Mouse (Mus musculus) MEL (cell line): ENCODE results near the gene Cep63. TPM values are rescaled to one million over a fixed set of nuclear protein-coding genes. Genes with fewer than 3 reads are reported as not detected.

ENCODE experiments used
- DNase-seq: peaks from one replicate; pipeline ENCODE4 v3.0.0; 2011; ENCODE audit warnings: low read depth, low spot score
- H3K27ac ChIP-seq: 2 replicates; pipeline ENCODE4 v1.5.1; 2012; ENCODE audit warnings: low read depth, mild to moderate bottlenecking, control low read depth, low read length, moderate library complexity; ENCODE audit not compliant: control insufficient read depth
- H3K27me3 ChIP-seq, 2 experiments: fragments of 150-350 bp in 1 of 2; sonication (generic) in 1 of 2; 2 replicates each; pipeline ENCODE4 v1.6.1; 2012; ENCODE audit warnings: low read length in 2 of 2, mild to moderate bottlenecking in 2 of 2, improper control_type of control experiment in 1 of 2, moderate library complexity in 1 of 2; ENCODE audit not compliant: insufficient read depth in 2 of 2, control insufficient read depth in 1 of 2
- H3K36me3 ChIP-seq, 2 experiments: 2 replicates each; pipeline ENCODE4 v1.6.1; 2012 to 2014; ENCODE audit warnings: low read length in 2 of 2, improper control_type of control experiment in 1 of 2, inconsistent platforms in 1 of 2, mild to moderate bottlenecking in 1 of 2; ENCODE audit not compliant: insufficient read depth in 2 of 2, control insufficient read depth in 1 of 2
- H3K4me1 ChIP-seq, 2 experiments: fragments of 150-350 bp in 1 of 2; sonication (generic) in 1 of 2; 2 replicates each; pipeline ENCODE4 v1.6.1; 2012; ENCODE audit warnings: low read length in 2 of 2, improper control_type of control experiment in 1 of 2, mild to moderate bottlenecking in 1 of 2; ENCODE audit not compliant: insufficient read depth in 2 of 2, control insufficient read depth in 1 of 2
- H3K4me3 ChIP-seq, 2 experiments: fragments of 150-350 bp in 1 of 2; sonication (generic) in 1 of 2; 2 replicates each; pipeline ENCODE4 v1.5.1; 2012; ENCODE audit warnings: low read depth in 2 of 2, low read length in 2 of 2, mild to moderate bottlenecking in 2 of 2, moderate library complexity in 2 of 2, control low read depth in 1 of 2, improper control_type of control experiment in 1 of 2; ENCODE audit not compliant: control insufficient read depth in 1 of 2, insufficient read depth in 1 of 2
- H3K79me2 ChIP-seq: 2 replicates; pipeline ENCODE4 v1.6.1; 2012; ENCODE audit warnings: mild to moderate bottlenecking, low read length, moderate library complexity; ENCODE audit not compliant: control insufficient read depth, poor library complexity, insufficient read depth
- H3K9ac ChIP-seq: 2 replicates; pipeline ENCODE4 v1.6.1; 2012; ENCODE audit warnings: low read depth, mild to moderate bottlenecking, control low read depth, low read length, moderate library complexity; ENCODE audit not compliant: control insufficient read depth, poor library complexity, severe bottlenecking
- H3K9me3 ChIP-seq: fragments of 150-350 bp; sonication (generic); replicated peaks from 2 replicates; pipeline ENCODE4 v1.6.1; 2012; ENCODE audit warnings: mild to moderate bottlenecking, low read length, improper control_type of control experiment, moderate library complexity; ENCODE audit not compliant: insufficient read depth
- BHLHE40 ChIP-seq: IDR thresholded peaks from 2 replicates; pipeline ENCODE4 v1.6.1; 2012; ENCODE audit warnings: low read depth, mild to moderate bottlenecking, inconsistent platforms, low read length, improper control_type of control experiment, borderline replicate concordance
- CHD1 ChIP-seq: IDR thresholded peaks from 2 replicates; pipeline ENCODE4 v1.6.1; 2012; ENCODE audit warnings: low read depth, mild to moderate bottlenecking, inconsistent platforms, low read length, improper control_type of control experiment
- CHD2 ChIP-seq: IDR thresholded peaks from 2 replicates; pipeline ENCODE4 v1.6.1; 2011; ENCODE audit warnings: low read length, improper control_type of control experiment
- CTCF ChIP-seq, 3 experiments: IDR thresholded peaks in 2 of 3; conservative IDR thresholded peaks in 1 of 3; 2 replicates each; pipeline ENCODE4 v1.5.1; 2011 to 2012; ENCODE audit warnings: low read length in 3 of 3, low read depth in 2 of 3, mild to moderate bottlenecking in 2 of 3, improper control_type of control experiment in 1 of 3, inconsistent platforms in 1 of 3, mixed read lengths in 1 of 3, moderate library complexity in 1 of 3; ENCODE audit not compliant: control insufficient read depth in 1 of 3, insufficient read depth in 1 of 3, poor library complexity in 1 of 3, severe bottlenecking in 1 of 3
- ETS1 ChIP-seq: IDR thresholded peaks from 2 replicates; pipeline ENCODE4 v1.6.1; 2012; ENCODE audit warnings: low read depth, mild to moderate bottlenecking, inconsistent platforms, low read length, improper control_type of control experiment, moderate library complexity
- GATA1 ChIP-seq: IDR thresholded peaks from 2 replicates; pipeline ENCODE4 v1.6.1; 2011; ENCODE audit warnings: low read depth, low read length, improper control_type of control experiment
- JUND ChIP-seq: IDR thresholded peaks from 2 replicates; pipeline ENCODE4 v1.6.1; 2011; ENCODE audit warnings: low read depth, mild to moderate bottlenecking, improper control_type of control experiment, low read length
- MAFK ChIP-seq: IDR thresholded peaks from 2 replicates; pipeline ENCODE4 v1.6.1; 2011; ENCODE audit warnings: low read depth, mild to moderate bottlenecking, low read length, improper control_type of control experiment, borderline replicate concordance
- MAX ChIP-seq: IDR thresholded peaks from 2 replicates; pipeline ENCODE4 v1.6.1; 2011; ENCODE audit warnings: low read length, improper control_type of control experiment
- MAZ ChIP-seq: IDR thresholded peaks from 2 replicates; pipeline ENCODE4 v1.6.1; 2012; ENCODE audit warnings: low read depth, mild to moderate bottlenecking, inconsistent platforms, low read length, improper control_type of control experiment
- MEF2A ChIP-seq: IDR thresholded peaks from 2 replicates; pipeline ENCODE4 v1.6.1; 2014; ENCODE audit warnings: low read depth, mild to moderate bottlenecking, inconsistent platforms, low read length, improper control_type of control experiment; ENCODE audit not compliant: poor library complexity, insufficient replicate concordance, severe bottlenecking; ENCODE audit errors: extremely low read depth
- MXI1 ChIP-seq: IDR thresholded peaks from 2 replicates; pipeline ENCODE4 v1.6.1; 2011; ENCODE audit warnings: mild to moderate bottlenecking, low read depth, low read length, improper control_type of control experiment
- MYB ChIP-seq: IDR thresholded peaks from 2 replicates; pipeline ENCODE4 v1.6.1; 2011; ENCODE audit warnings: mild to moderate bottlenecking, low read depth, low read length, improper control_type of control experiment
- NELFE ChIP-seq: IDR thresholded peaks from 2 replicates; pipeline ENCODE4 v1.6.1; 2011; ENCODE audit warnings: low read depth, low read length, improper control_type of control experiment
- RAD21 ChIP-seq: IDR thresholded peaks from 2 replicates; pipeline ENCODE4 v1.6.1; 2011; ENCODE audit warnings: mild to moderate bottlenecking, low read depth, low read length, improper control_type of control experiment
- RCOR1 ChIP-seq: IDR thresholded peaks from 2 replicates; pipeline ENCODE4 v1.6.1; 2012; ENCODE audit warnings: low read depth, mild to moderate bottlenecking, inconsistent platforms, low read length, improper control_type of control experiment
- SMC3 ChIP-seq: IDR thresholded peaks from 2 replicates; pipeline ENCODE4 v1.6.1; 2011; ENCODE audit warnings: low read depth, low read length, improper control_type of control experiment
- TAL1 ChIP-seq: IDR thresholded peaks from 2 replicates; pipeline ENCODE4 v1.6.1; 2012; ENCODE audit warnings: mild to moderate bottlenecking, inconsistent platforms, low read length, moderate library complexity, mixed read lengths
- TBP ChIP-seq: IDR thresholded peaks from 2 replicates; pipeline ENCODE4 v1.8.0; 2011; ENCODE audit warnings: low read depth, low read length, improper control_type of control experiment
- TCF12 ChIP-seq: IDR thresholded peaks from 2 replicates; pipeline ENCODE4 v1.6.1; 2014; ENCODE audit warnings: low read depth, mild to moderate bottlenecking, inconsistent platforms, low read length, improper control_type of control experiment, moderate library complexity
- UBTF ChIP-seq: IDR thresholded peaks from 2 replicates; pipeline ENCODE4 v1.6.1; 2012; ENCODE audit warnings: low read depth, mild to moderate bottlenecking, inconsistent platforms, low read length, improper control_type of control experiment, moderate library complexity, borderline replicate concordance; ENCODE audit not compliant: insufficient read depth
- ZC3H11A ChIP-seq: IDR thresholded peaks from 2 replicates; pipeline ENCODE4 v1.6.1; 2012; ENCODE audit warnings: low read depth, mild to moderate bottlenecking, inconsistent platforms, low read length, improper control_type of control experiment
- ZMIZ1 ChIP-seq: IDR thresholded peaks from 2 replicates; pipeline ENCODE4 v1.6.1; 2012; ENCODE audit warnings: low read depth, mild to moderate bottlenecking, inconsistent platforms, low read length, improper control_type of control experiment, moderate library complexity
- ZNF384 ChIP-seq: IDR thresholded peaks from 2 replicates; pipeline ENCODE4 v1.6.1; 2012; ENCODE audit warnings: low read depth, mild to moderate bottlenecking, inconsistent platforms, low read length, improper control_type of control experiment
- polyA plus RNA-seq, 2 experiments: library from polyadenylated mRNA; stranded (reverse) in 1 of 2; unstranded in 1 of 2; fragments of >175 nt in 1 of 2; fragments of >200 nt in 1 of 2; gene quantifications; 2 replicates each; pipeline versions ENCODE4 v1.2.1 to v1.2.4; 2012; ENCODE audit warnings: low replicate concordance in 2 of 2, low read depth in 1 of 2; ENCODE audit not compliant: insufficient read length in 2 of 2, insufficient read depth in 1 of 2, missing spikeins in 1 of 2
- total RNA-seq: library from RNA; depleted of rRNA; stranded (reverse); fragments of 300-350 nt; gene quantifications from 2 replicates; pipeline ENCODE4 v1.2.3, GENCODE M21; 2012

Cep63 gene
- total and polyA plus RNA-seq, 3 experiments: 9.6 to 14.6 TPM; not detected in 1

- Histone ChIP-seq H3K79me2 (no peaks in the 10 kb centered on the region), H3K4me1 (no peaks in the 10 kb centered on the region), H3K9me3 (no peaks in the 10 kb centered on the region), H3K27ac (no peak overlapping the region), H3K36me3 (no peaks in the 10 kb centered on the region), H3K27me3 (no peaks in the 10 kb centered on the region; a peak in 1 of 4 replicates), H3K9ac (no peak overlapping the region), H3K4me3 (no peak overlapping the region)
- TF ChIP-seq CHD1: no peak
- no peak for TF ChIP-seq NELFE
- TF ChIP-seq TAL1: no peak
- TF ChIP-seq SMC3: no peak
- TF ChIP-seq MAZ: no peak
- no peak for TF ChIP-seq MAFK
- no peak for TF ChIP-seq GATA1
- no peak for TF ChIP-seq CTCF (IDR thresholded peaks at IDR 0.05 in 2 of 3, conservative IDR thresholded peaks at IDR 0.05 in 1 of 3; ENCODE audit: control insufficient read depth in 1 of 3, insufficient read depth in 1 of 3, low read depth in 2 of 3, low read length in 3 of 3, poor library complexity in 1 of 3, severe bottlenecking in 1 of 3)
- TF ChIP-seq ZNF384: no peak
- no peak for TF ChIP-seq TCF12
- no peak for DNase-seq
Measured at GRCm38 (mm10) chr9:102651199-102651720, 24.9 kb upstream of the Cep63 start.

- no peaks in the 10 kb centered on the region for H3K4me1 ChIP-seq
- no peaks in the 10 kb centered on the region; a peak in 1 of 4 replicates for H3K27me3 ChIP-seq
- no peaks in the 10 kb centered on the region for H3K9me3 ChIP-seq
- H3K36me3 ChIP-seq: no peaks in the 10 kb centered on the region
- TF ChIP-seq MAFK (no peak), MAZ (no peak), CHD2 (no peak), RAD21 (no peak), BHLHE40 (no peak), ZNF384 (no peak), CHD1 (no peak)
- no peak overlapping the region for H3K9ac ChIP-seq
- H3K79me2 ChIP-seq: no peaks in the 10 kb centered on the region
- DNase-seq: no peak
- H3K27ac ChIP-seq: no peak overlapping the region
- no peak overlapping the region for H3K4me3 ChIP-seq
Measured at GRCm38 (mm10) chr9:102650637-102651036, 24.3 kb upstream of the Cep63 start.

GRCm38 (mm10) chr9:102649917-102650527 lies 23.7 kb upstream of the Cep63 start:
- Histone ChIP-seq H3K9ac (no peak overlapping the region), H3K79me2 (no peaks in the 10 kb centered on the region)
- TF ChIP-seq BHLHE40: no peak
- no peak for TF ChIP-seq MEF2A
- no peak for TF ChIP-seq MXI1
- no peak for TF ChIP-seq JUND
- TF ChIP-seq UBTF: no peak
- no peak for TF ChIP-seq MYB
- TF ChIP-seq ZC3H11A: no peak
- no peak for TF ChIP-seq ETS1
- TF ChIP-seq TBP: no peak
- TF ChIP-seq RCOR1: no peak
- TF ChIP-seq CTCF (IDR thresholded peaks at IDR 0.05 in 2 of 3, conservative IDR thresholded peaks at IDR 0.05 in 1 of 3; ENCODE audit: control insufficient read depth in 1 of 3, insufficient read depth in 1 of 3, low read depth in 2 of 3, low read length in 3 of 3, poor library complexity in 1 of 3, severe bottlenecking in 1 of 3): no peak
- TF ChIP-seq MAX: no peak
- TF ChIP-seq ZMIZ1: no peak
- no peak for TF ChIP-seq NELFE
- no peak for TF ChIP-seq ZNF384
- TF ChIP-seq TCF12: no peak
- no peak for TF ChIP-seq CHD1

More at GRCm38 (mm10) chr9:102649917-102650527, 23.7 kb upstream of the Cep63 start:
- H3K36me3 ChIP-seq: no peaks in the 10 kb centered on the region
- H3K9me3 ChIP-seq: no peaks in the 10 kb centered on the region
- H3K4me3 ChIP-seq: no peak overlapping the region
- no peak for DNase-seq
- H3K27me3 ChIP-seq: no peaks in the 10 kb centered on the region; a peak in 1 of 4 replicates
- no peaks in the 10 kb centered on the region for H3K4me1 ChIP-seq
- H3K27ac ChIP-seq: no peak overlapping the region
